Mouse (Mus musculus): ENCODE data around the gene Smim12. TPM values are rescaled to one million over a fixed set of nuclear protein-coding genes. Genes with fewer than 3 reads are reported as not detected.

The Smim12 gene
- 16.9 and 17.0 TPM in 2 replicates for polyA plus RNA-seq (2012; rRNA removed)

DNA sequence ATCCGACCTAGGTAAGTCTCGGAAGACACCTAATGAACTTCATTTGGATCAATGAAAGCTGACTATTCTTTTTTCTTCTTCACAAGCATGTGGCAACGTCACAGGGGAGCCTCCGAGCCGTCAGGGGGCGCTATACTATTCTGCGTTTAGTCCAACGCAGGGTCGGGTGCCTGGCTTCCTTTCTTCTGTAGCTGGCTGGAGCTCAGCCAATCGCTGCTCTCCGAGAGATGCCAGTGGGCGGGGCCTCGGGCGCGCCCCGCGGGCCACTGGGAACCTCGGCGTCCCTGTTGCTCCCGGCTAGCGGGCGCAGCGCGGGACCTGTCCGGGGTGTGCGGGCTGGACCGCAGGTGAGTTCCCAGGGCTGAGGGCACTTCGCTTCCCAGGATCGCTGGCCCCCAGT is at the start of gene Smim12:
Gene Smim12, plus strand, starts transcription at position 233 of the 400 bp plus-strand sequence.

Other genes starting within 250 kb of the Smim12 start
- gene Sfpq, start 222.5 kb upstream of the Smim12 start, polyA plus RNA-seq (2012; rRNA removed): 47.6 and 61.2 TPM in 2 replicates
- gene Zmym1, start 182.6 kb upstream of the Smim12 start, polyA plus RNA-seq (2012; rRNA removed): 2.2 and 2.6 TPM in 2 replicates
- gene Zmym6, start 166.4 kb upstream of the Smim12 start, polyA plus RNA-seq (2012; rRNA removed): 5.7 and 6.3 TPM in 2 replicates
- gene Tmem35b, start 120.1 kb upstream of the Smim12 start, polyA plus RNA-seq (2012; rRNA removed): 5.3 and 5.5 TPM in 2 replicates
- gene Dlgap3, start 74.6 kb upstream of the Smim12 start, polyA plus RNA-seq (2012; rRNA removed): 0.12 and 0.20 TPM in 2 replicates
- 3.7 TPM in 2 replicates for gene Gja4, start 70.3 kb downstream of the Smim12 start, polyA plus RNA-seq (2012; rRNA removed)
- gene Gjb3, start 87.1 kb downstream of the Smim12 start, polyA plus RNA-seq (2012; rRNA removed): 0.29 and 0.50 TPM in 2 replicates
- 0.03 TPM in 1 of 2 replicates, not detected in the other for gene Gjb4, start 110.3 kb downstream of the Smim12 start, polyA plus RNA-seq (2012; rRNA removed)
- 0.08 and 0.11 TPM in 2 replicates for gene Gjb5, start 114.4 kb downstream of the Smim12 start, polyA plus RNA-seq (2012; rRNA removed)

All from liver, embryonic 18 days (tissue).